Mouse (Mus musculus): ENCODE measurements at regions not wholly inside any gene's neighbourhood (a gene's known extent, or its start where the extent isn't known, plus 50 kb on each side); places are given as distances from the start of the nearest gene placed in this dataset.
"Not testable (repeated sequence)": the region's sequence is repeated elsewhere in the genome, so short reads cannot be mapped to it uniquely, and the experiment has no call there.

- TF ChIP-seq CTCF (IDR thresholded peaks at IDR 0.05; ENCODE audit: control insufficient read depth, insufficient read depth, insufficient read length); MYOD1 (IDR thresholded peaks at IDR 0.05; ENCODE audit: control insufficient read depth, insufficient read length, low read depth); USF1 (IDR thresholded peaks at IDR 0.05; ENCODE audit: low read depth); MYOG (IDR thresholded peaks at IDR 0.05; ENCODE audit: control insufficient read depth, extremely low read depth, insufficient read length); MAX (IDR thresholded peaks at IDR 0.05): not testable (repeated sequence)
Observed at GRCm38 (mm10) chrX:94849549-94849948, 125.2 kb downstream of the Zxdb start.
